Mouse (Mus musculus) limb, embryonic 13.5 days (tissue): ENCODE data around the gene Lalba. TPM values are rescaled to one million over a fixed set of nuclear protein-coding genes. Genes with fewer than 3 reads are reported as not detected.
"Not testable (repeated sequence)": the region's sequence is repeated elsewhere in the genome, so short reads cannot be mapped to it uniquely, and the experiment has no call there.

ENCODE experiments used
- ATAC-seq: fragments of 200-750 bp; cut with Nextera tagmentation; 2 replicates; pipeline ENCODE4 v1.8.0; 2017; ENCODE audit warnings: low read depth, moderate number of reproducible peaks, moderate TSS enrichment; ENCODE audit not compliant: low FRiP score
- H3K27ac ChIP-seq: fragments of 300-500 bp; sonication (generic); 2 replicates; pipeline ENCODE4 v1.5.1; 2015; ENCODE audit warnings: inconsistent platforms, mild to moderate bottlenecking, moderate library complexity
- H3K27me3 ChIP-seq: fragments of 300-500 bp; sonication (generic); 2 replicates; pipeline ENCODE4 v1.6.1; 2015; ENCODE audit warnings: mild to moderate bottlenecking, inconsistent platforms
- H3K36me3 ChIP-seq: fragments of 300-500 bp; sonication (generic); 2 replicates; pipeline ENCODE4 v1.6.1; 2015; ENCODE audit warnings: inconsistent platforms, mild to moderate bottlenecking, moderate library complexity
- H3K4me1 ChIP-seq: fragments of 300-500 bp; sonication (generic); 2 replicates; pipeline ENCODE4 v1.6.1; 2015; ENCODE audit warnings: inconsistent platforms
- H3K4me2 ChIP-seq: fragments of 300-500 bp; sonication (generic); replicated peaks from 2 replicates; pipeline ENCODE4 v1.6.1; 2015; ENCODE audit warnings: inconsistent platforms, mild to moderate bottlenecking, moderate library complexity
- H3K4me3 ChIP-seq: fragments of 300-500 bp; sonication (generic); 2 replicates; pipeline ENCODE4 v1.5.1; 2015; ENCODE audit warnings: moderate library complexity, mild to moderate bottlenecking, inconsistent platforms
- H3K9ac ChIP-seq: fragments of 300-500 bp; sonication (generic); 2 replicates; pipeline ENCODE4 v1.6.1; 2015; ENCODE audit warnings: mild to moderate bottlenecking, inconsistent platforms
- H3K9me3 ChIP-seq: fragments of 300-500 bp; sonication (generic); 2 replicates; pipeline ENCODE4 v1.6.1; 2016; ENCODE audit warnings: inconsistent platforms
- WGBS: fragments of 180-500 bp; shearing (Covaris S2); methylation state at CpG from one replicate; pipeline ENCODE4 v1.1.7; 2015; 5-methylcytosine and 5-hydroxymethylcytosine counted together
- polyA plus RNA-seq: library from polyadenylated mRNA; unstranded; fragments of >200 nt; fragmentation: Nextera tagmentation; extraction: Ambion mirVana; gene quantifications from 2 replicates; pipeline ENCODE4 v1.2.1, GENCODE M21; 2015

Gene Lalba
- polyA plus RNA-seq, 1 experiment from 2014 or later, result 0.19 TPM

DNA sequence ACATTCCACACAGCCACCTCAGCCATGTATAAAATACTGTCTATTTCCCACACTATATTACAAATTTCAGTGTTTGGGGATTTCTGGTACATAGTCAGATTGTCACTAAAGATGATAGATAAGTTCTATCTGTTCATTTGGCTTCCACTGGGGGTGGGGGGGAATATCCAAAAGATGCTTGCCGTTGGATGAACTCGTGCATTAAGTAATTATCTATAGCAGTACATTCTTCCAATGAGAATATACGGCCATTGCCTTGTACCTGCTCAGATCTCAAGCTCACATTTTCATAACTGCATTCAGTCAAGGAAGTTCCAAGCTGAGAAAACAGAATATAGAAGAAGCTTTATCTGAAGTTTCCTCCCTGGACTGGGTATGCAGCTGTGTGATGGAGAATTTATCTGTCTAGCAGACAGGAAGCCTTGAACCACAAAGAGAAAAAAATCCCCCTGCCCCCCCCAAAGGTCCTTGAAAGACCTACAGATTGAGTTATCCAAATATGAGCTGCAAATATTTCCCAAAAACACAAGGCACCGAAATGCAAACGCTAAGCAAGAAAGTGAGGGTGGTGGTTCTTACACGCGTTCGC is 4.0 kb upstream of the Lalba start:
- Histone ChIP-seq H3K4me1 (peaks cover 8% of the 10 kb centered on the region), H3K4me3 (no peak overlapping the region), H3K4me2 (no peak overlapping the region), H3K27ac (no peak overlapping the region), H3K9ac (no peak overlapping the region), H3K9me3 (peaks cover 8% of the 10 kb centered on the region; the same call in 1 of the 2 replicates), H3K36me3 (no peaks in the 10 kb centered on the region), H3K27me3 (no peaks in the 10 kb centered on the region; the same call in 1 of the 2 replicates)
- 97% methylated on average over 8 of the region's 8 CpGs for WGBS
- ATAC-seq, result no peak

DNA sequence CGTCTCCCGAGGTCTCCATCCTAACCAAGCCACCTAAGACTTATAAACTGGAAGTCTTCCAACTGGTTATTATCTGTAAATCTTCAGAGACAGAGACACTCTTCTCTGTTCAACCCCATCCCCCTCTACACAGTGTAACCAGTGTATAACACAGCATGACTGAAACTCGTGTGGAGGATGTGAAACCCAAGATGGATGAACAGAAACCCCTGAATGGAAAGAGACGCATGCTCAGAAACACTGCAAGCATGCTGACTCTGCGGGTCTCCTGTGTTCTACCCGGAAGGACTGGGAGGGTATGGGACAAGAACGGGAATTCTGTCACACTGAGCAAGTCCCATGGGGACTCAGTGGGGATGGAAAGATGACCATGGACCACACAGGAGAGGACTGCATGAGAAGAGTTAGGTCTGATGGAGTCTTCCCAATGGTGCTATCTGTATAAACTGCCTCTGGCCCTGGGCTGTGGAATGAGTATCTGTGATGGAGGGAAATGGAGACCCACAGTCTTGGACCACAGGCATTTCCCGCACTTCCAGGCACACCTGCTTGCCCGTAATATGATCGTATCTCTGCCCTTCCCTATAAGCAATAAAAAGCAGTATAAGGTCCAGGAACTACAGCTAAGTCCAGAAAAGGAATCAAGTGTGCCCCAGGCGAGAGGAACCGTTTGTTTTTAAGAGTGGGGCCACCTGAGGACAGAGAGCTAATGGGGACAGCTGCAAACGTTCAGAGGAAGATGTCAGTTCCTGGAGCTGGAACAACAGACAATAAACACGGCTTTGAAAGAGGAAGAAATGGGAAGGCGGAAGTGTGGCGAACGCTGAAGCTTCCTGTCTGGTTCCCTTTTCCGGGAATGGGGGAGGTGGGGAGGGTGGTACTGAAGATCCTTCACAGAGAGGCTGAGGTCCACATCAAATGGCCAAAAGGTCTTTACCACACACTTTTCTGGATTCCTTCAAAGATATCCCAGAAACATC is 1.7 kb upstream of the Lalba start:
- Histone ChIP-seq H3K27ac (peak overlapping the region; percentile 44; the same call in 1 of the 2 replicates), H3K4me2 (0 out of 2 replicates have a peak overlapping the region, but pooled peaks have one; percentile 5), H3K9ac (no peak overlapping the region), H3K4me1 (peaks cover 8% of the 10 kb centered on the region), H3K4me3 (no peak overlapping the region), H3K27me3 (no peaks in the 10 kb centered on the region; the same call in 1 of the 2 replicates), H3K36me3 (no peaks in the 10 kb centered on the region), H3K9me3 (peaks cover 7% of the 10 kb centered on the region; the same call in 1 of the 2 replicates)
- ATAC-seq, result 0 out of 2 replicates have a peak, but pooled peaks have one; percentile 36
- 57% methylated on average over 18 of the region's 18 CpGs for WGBS

DNA sequence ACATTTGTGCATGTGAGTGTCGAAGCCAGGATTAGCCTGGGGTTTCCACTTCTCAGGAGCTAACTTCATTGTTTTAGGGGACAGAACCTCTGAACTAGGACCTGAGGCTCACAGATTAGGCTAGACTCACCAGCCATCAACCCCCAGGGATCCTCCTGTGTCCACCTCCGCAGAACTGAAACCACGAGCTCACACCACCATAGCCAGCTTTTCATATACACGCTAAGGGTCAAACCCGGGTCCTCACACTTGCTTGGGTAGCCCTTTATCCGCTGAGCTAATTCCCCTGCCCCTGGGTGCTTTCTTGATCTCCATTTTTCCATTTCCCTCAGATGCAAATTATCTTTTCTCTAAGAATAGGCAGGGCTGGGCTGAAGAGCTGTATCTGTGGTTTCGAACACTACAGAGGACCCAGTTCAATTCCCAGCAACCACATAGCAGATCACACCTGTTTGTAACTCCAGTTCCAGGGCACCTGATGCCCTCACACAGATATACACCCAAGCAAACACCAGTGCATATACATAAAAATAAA is 2.9 kb downstream of the Lalba start:
- H3K4me3 ChIP-seq, result no peak overlapping the region
- WGBS, result 74% methylated on average over 7 of the region's 7 CpGs
- H3K9ac ChIP-seq, result no peak overlapping the region
- no peaks in the 10 kb centered on the region for H3K36me3 ChIP-seq
- H3K27ac ChIP-seq, result no peak overlapping the region
- peaks cover 8% of the 10 kb centered on the region for H3K4me1 ChIP-seq
- ATAC-seq, result no peak
- H3K27me3 ChIP-seq, result peaks cover 6% of the 10 kb centered on the region; the same call in 1 of the 2 replicates
- no peak overlapping the region for H3K4me2 ChIP-seq
- no peaks in the 10 kb centered on the region for H3K9me3 ChIP-seq

DNA sequence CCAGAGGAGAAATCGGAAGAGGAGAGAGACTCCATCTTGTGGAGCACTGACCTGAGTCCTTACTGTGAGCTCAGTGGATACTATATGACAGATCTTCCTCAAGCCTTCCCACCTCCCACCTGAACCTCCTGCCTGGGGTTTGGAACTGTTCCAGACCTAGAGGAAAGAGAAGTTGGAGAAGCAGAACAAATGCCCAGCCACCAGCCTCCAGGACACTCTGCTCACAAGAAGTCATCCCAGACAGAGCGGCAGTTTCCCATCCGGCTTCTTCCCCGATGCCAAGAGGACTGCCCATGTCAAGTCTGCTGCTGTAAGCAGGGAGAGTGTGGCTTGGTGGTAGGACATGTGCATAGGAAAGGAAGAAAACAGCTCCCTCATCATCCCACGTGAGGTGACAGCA is 6.2 kb downstream of the Lalba start:
- Histone ChIP-seq H3K9ac (no peak overlapping the region), H3K4me2 (no peak overlapping the region), H3K36me3 (no peaks in the 10 kb centered on the region), H3K4me3 (no peak overlapping the region), H3K4me1 (no peaks in the 10 kb centered on the region), H3K27ac (no peak overlapping the region), H3K9me3 (no peaks in the 10 kb centered on the region), H3K27me3 (peaks cover 10% of the 10 kb centered on the region; the same call in 1 of the 2 replicates)
- 85% methylated on average over 5 of the region's 5 CpGs for WGBS
- ATAC-seq, result no peak

DNA sequence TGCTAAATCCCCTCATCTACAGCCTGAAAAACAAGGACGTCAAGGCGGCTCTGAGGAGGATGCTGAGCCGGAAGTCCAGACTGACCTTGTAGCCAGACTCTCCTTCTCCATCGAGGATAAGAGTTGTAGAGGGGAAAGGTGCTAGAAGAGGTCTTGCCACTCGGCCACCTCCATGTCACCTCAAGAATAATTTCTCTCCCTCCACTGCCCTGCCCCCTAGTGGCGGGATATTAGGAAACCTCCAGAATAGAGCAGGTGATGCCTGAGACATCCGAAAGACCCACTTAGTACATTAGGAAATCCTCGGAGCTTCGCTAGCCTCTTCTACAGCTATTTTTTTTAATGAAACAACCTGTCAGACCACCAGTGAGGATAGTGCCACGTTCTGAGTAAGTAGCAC is 7.1 kb downstream of the Lalba start:
- H3K27me3 ChIP-seq, result peaks cover 10% of the 10 kb centered on the region; the same call in 1 of the 2 replicates
- H3K4me3 ChIP-seq, result no peak overlapping the region
- WGBS, result 54% methylated on average over 10 of the region's 10 CpGs
- no peak overlapping the region for H3K27ac ChIP-seq
- H3K36me3 ChIP-seq, result no peaks in the 10 kb centered on the region
- H3K9ac ChIP-seq, result no peak overlapping the region
- no peak for ATAC-seq
- no peaks in the 10 kb centered on the region for H3K4me1 ChIP-seq
- H3K4me2 ChIP-seq, result no peak overlapping the region
- no peaks in the 10 kb centered on the region for H3K9me3 ChIP-seq

DNA sequence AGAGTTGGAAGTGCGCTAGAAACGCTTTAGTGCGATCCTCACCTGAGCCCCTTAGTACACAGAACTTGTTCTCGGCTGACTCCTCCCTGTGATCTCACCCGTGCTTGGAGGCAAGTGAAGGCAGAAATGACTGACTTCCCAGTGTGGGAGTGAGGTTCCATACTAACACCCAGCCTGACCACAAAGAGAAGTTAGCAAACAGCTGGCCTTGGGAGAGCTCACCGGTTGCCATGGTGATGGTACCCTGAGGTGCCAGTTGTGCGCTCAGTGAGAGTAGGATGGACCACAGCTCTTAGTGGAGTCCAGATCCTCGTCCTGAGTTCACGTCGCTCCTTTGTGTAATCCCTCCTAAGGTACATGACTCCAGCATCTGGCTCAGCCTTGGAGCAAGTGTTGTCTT is 7.6 kb downstream of the Lalba start:
- Histone ChIP-seq H3K27ac (no peak overlapping the region), H3K4me3 (no peak overlapping the region), H3K9ac (no peak overlapping the region), H3K4me2 (no peak overlapping the region), H3K9me3 (no peaks in the 10 kb centered on the region), H3K4me1 (no peaks in the 10 kb centered on the region), H3K36me3 (no peaks in the 10 kb centered on the region), H3K27me3 (peaks cover 10% of the 10 kb centered on the region; the same call in 1 of the 2 replicates)
- WGBS, result 82% methylated on average over 10 of the region's 10 CpGs
- ATAC-seq, result no peak

DNA sequence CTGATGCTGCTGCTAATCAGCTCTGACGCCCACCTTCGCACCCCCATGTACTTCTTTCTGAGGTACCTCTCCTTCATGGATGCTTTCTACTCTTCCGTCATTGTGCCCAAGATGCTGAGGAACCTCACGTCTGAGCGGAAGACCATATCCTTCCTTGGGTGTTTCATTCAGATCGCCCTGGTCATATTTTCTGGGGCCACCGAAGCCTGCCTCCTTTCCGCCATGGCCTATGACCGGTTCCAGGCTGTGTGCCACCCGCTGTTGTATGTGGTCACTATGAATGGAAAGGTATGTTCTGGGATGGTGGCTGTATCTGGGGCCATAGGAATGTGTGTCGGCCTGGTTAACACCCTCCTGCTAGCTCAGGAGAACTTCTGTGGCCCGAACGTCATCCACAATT is 11.0 kb downstream of the Lalba start:
- Histone ChIP-seq H3K36me3 (no peaks in the 10 kb centered on the region), H3K4me1 (no peaks in the 10 kb centered on the region), H3K27me3 (peaks cover 4% of the 10 kb centered on the region; the same call in 1 of the 2 replicates), H3K9me3 (no peaks in the 10 kb centered on the region), H3K27ac (no peak overlapping the region), H3K9ac (no peak overlapping the region), H3K4me3 (no peak overlapping the region), H3K4me2 (no peak overlapping the region)
- ATAC-seq, result no peak
- WGBS, result 91% methylated on average over 13 of the region's 13 CpGs

DNA sequence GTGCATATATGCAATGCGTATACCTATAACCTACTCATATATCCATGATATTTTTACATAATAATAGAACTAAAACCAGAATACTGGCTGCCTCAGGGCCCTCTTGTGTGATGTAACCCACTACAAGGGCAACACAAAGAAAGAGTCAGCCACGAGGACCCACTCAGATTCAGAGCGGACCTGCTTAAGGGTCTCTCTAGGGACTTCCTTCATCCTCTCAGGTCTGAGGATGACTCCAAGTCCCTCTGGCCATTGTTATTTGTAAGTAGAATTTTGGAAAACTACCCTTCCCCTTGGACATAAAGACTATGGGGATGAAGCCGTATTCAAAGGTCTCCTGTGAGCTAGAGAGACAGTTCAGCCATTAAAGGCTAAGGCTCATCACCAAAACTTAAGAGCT is 12.9 kb downstream of the Lalba start, which contains the start of gene OR5BS1P:
TSS of gene OR5BS1P (plus strand) at position 301 of the 400 bp plus-strand sequence.
- Histone ChIP-seq H3K9ac (no peak within 1 kb of the TSS), H3K9me3 (no peaks in the 10 kb centered on the region), H3K4me2 (no peak within 1 kb of the TSS), H3K27ac (no peak within 1 kb of the TSS), H3K36me3 (no peaks in the 10 kb centered on the region), H3K27me3 (peaks cover 4% of the 10 kb centered on the region; the same call in 1 of the 2 replicates), H3K4me1 (no peaks in the 10 kb centered on the region), H3K4me3 (no peak within 1 kb of the TSS)
- WGBS, result 85% methylated on average over 4 of the region's 4 CpGs
- ATAC-seq, result no peak

DNA sequence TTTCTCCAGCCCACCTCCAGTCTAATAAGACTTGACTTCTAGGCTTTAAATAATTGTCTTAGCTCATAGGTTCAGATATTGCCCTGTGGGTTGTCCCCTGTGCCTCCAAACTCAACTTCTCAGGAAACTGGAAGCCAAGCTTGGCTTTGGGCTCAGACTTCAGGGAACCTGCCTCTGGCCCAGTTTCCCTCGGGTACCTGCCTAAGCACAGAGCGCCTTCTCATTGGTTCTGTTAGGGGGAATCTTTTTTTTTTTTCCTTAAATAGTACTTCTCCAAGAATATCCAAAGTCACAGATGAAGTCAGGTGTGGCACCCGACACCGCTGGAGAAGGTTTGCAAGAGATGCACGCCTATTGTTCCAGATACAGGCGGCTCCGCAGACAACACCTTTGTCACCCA is 30.2 kb downstream of the Lalba start, which contains the start of gene Olfr281:
TSS of gene Olfr281 (plus strand) at position 301 of the 400 bp plus-strand sequence.
- Histone ChIP-seq H3K36me3 (no peaks in the 10 kb centered on the region), H3K9me3 (no peaks in the 10 kb centered on the region), H3K27ac (no peak within 1 kb of the TSS), H3K4me1 (no peaks in the 10 kb centered on the region), H3K4me3 (no peak within 1 kb of the TSS), H3K27me3 (0 out of 2 replicates have a peak, but pooled peaks cover 6% of the 10 kb centered on the region), H3K4me2 (no peak within 1 kb of the TSS), H3K9ac (no peak within 1 kb of the TSS)
- no peak for ATAC-seq
- WGBS, result 87% methylated on average over 7 of the region's 7 CpGs

DNA sequence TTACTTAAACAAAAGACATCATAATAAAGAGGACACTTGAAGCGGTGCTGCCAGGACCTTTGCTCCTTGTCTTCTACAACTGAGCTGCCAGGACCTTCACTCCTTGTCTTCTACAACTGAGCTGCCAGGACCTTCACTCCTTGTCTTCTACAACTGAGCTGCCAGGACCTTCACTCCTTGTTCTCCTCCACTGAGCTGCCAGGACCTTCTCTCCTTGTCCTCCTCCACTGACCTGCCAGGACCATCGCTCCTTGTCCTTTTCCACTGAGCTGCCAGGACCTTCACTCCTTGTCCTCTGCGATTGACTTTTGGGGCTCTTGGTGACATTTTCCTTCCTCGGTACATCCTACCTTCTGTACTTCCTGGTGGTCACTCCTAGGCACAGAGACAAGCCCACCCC is 34.0 kb downstream of the Lalba start:
- H3K4me1 ChIP-seq, result no peaks in the 10 kb centered on the region
- H3K9me3 ChIP-seq, result no peaks in the 10 kb centered on the region
- no peak overlapping the region for H3K9ac ChIP-seq
- no peak overlapping the region for H3K4me2 ChIP-seq
- H3K36me3 ChIP-seq, result no peaks in the 10 kb centered on the region
- H3K27me3 ChIP-seq, result 0 out of 2 replicates have a peak, but pooled peaks cover 5% of the 10 kb centered on the region
- ATAC-seq, result no peak
- H3K4me3 ChIP-seq, result no peak overlapping the region
- no peak overlapping the region for H3K27ac ChIP-seq
- WGBS, result 56% methylated on average over 4 of the region's 4 CpGs

DNA sequence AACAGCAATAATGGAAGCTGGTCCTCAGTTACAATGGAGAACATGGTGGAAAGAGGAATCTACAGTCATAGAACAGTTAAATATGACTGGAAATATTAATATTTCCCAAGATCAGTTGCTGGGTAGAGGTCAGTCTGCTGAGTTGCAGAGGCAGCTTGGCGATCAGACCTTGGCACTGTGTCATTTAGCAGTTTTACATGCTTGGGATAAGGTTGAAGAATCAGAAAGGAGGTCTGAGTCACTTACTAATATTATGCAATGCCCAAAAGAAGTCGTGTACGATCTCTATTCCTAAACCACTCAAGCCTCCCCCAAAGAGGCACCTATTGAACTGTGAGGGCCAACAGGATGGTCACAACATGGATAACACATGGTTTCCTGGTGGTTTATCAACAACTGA is 38.0 kb downstream of the Lalba start:
- Histone ChIP-seq H3K27ac (no peak overlapping the region), H3K36me3 (no peaks in the 10 kb centered on the region), H3K4me2 (no peak overlapping the region), H3K9me3 (no peaks in the 10 kb centered on the region), H3K4me1 (no peaks in the 10 kb centered on the region), H3K9ac (no peak overlapping the region), H3K4me3 (no peak overlapping the region), H3K27me3 (no peaks in the 10 kb centered on the region)
- 84% methylated on average over 3 of the region's 3 CpGs for WGBS
- no peak for ATAC-seq

DNA sequence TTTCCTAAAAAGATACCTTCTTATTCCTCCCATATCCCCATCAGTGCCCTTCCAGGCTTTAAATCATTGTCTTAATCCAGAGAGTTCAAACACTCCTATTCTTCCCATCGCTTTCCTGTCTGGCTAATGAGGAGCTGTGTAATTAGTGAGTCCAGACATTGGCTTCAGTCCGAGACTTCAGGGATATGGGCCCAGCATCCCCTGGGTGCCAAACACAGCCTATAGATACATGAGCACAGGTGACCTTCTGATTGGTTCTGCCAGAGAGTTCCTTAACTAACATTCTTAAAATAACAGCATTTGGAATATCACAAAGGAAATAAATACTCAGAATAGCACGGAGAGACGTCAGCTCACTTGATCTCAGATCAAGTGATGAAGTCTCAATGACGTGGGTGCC is 51.6 kb downstream of the Lalba start, which contains the start of gene Olfr282:
TSS of gene Olfr282 (plus strand) at position 301 of the 400 bp plus-strand sequence.
- H3K27ac ChIP-seq, H3K9me3 ChIP-seq, H3K4me2 ChIP-seq, H3K4me1 ChIP-seq, H3K4me3 ChIP-seq, ATAC-seq, H3K36me3 ChIP-seq, H3K27me3 ChIP-seq, H3K9ac ChIP-seq: not testable (repeated sequence)
- WGBS, result 74% methylated on average over 5 of the region's 5 CpGs
